Mouse (Mus musculus): ENCODE results near the gene Sltm. TPM values are rescaled to one million over a fixed set of nuclear protein-coding genes. Genes with fewer than 3 reads are reported as not detected.

Gene Sltm
- total and polyA plus RNA-seq, 3 experiments = 37.6 to 94.5 (median 42.4) TPM

DNA sequence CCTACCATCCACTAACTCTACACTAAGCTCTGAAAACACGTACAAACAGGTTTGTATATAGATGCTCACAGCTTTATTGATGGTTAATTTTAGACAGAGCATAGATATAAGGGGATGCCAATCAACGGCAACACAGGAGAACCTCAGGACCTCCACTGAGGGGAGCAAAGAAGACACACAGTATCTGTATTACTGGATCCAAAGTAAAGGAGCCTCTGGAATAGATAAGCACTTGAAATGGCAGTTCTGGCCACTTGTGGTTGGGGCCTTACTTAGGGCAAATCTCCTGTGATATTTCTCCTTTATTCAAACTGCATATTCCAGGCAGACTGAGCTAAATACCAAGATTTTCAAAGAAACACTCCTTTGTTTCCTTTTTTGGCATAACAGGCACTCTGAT, 49.5 kb upstream of the Sltm start:
- Histone ChIP-seq H3K27ac (ENCODE audit: insufficient read depth, low read depth) (no peak overlapping the region), H3K9me3 (replicated peaks; ENCODE audit: low read length) (no peaks in the 10 kb centered on the region), H3K27me3 (replicated peaks) (no peaks in the 10 kb centered on the region), H3K36me3 (replicated peaks in 1 of 2; ENCODE audit: control insufficient read depth in 1 of 2, insufficient read depth in 1 of 2, low read length in 1 of 2) (peaks cover 11 to 60% of the 10 kb centered on the region in 2 experiments), H3K4me3 (replicated peaks in 1 of 3; ENCODE audit: low read depth in 2 of 3, low read length in 2 of 3, poor library complexity in 1 of 3) (no peak overlapping the region), H3K79me2 (replicated peaks; ENCODE audit: control insufficient read depth, extremely low read depth, insufficient read depth, poor library complexity, severe bottlenecking) (peaks cover 46% of the 10 kb centered on the region), H3K4me2 (ENCODE audit: insufficient read depth, low read depth, poor library complexity, severe bottlenecking) (no peak overlapping the region), H3K4me1 (ENCODE audit: control insufficient read depth in 1 of 2, insufficient read depth in 2 of 2) (peaks cover 0 to 27% of the 10 kb centered on the region in 2 experiments; a peak in 2 of 4 replicates), H3K9ac (ENCODE audit: insufficient read depth, low read depth) (no peak overlapping the region)
- in situ Hi-C loops (cut with MboI; ENCODE audit: low pct_ligation_motif_present, low pct_unique_long_range_greater_than_20kb, low sequenced_read_pairs) (no loop called here), dilution Hi-C loops (cut with MboI; ENCODE audit: extremely low pct_ligation_motif_present, extremely low pct_unique_long_range_greater_than_20kb, low sequenced_read_pairs) (no loop called here)
- TF ChIP-seq IRF4 (IDR thresholded peaks at IDR 0.05; ENCODE audit: low read depth, low read length) (no peak), TBP (conservative IDR thresholded peaks at IDR 0.05; ENCODE audit: low read depth, low read length) (no peak), ZNF384 (IDR thresholded peaks at IDR 0.05; ENCODE audit: low read depth, low read length) (no peak), HCFC1 (IDR thresholded peaks at IDR 0.05; ENCODE audit: low read depth, low read length) (no peak), MEF2A (IDR thresholded peaks at IDR 0.05; ENCODE audit: borderline replicate concordance, low read depth, low read length) (no peak), CHD2 (IDR thresholded peaks at IDR 0.05; ENCODE audit: low read length) (no peak), ELF1 (IDR thresholded peaks at IDR 0.05; ENCODE audit: low read depth, low read length) (no peak), RAD21 (IDR thresholded peaks at IDR 0.05; ENCODE audit: low read depth, low read length) (no peak), ETS1 (conservative IDR thresholded peaks at IDR 0.05; ENCODE audit: low read depth, low read length) (no peak), NELFE (IDR thresholded peaks at IDR 0.05; ENCODE audit: low read depth, low read length) (no peak), CHD1 (IDR thresholded peaks at IDR 0.05; ENCODE audit: low read depth, low read length) (no peak), TCF12 (IDR thresholded peaks at IDR 0.05; ENCODE audit: low read depth, low read length) (no peak), MYC (IDR thresholded peaks at IDR 0.05; ENCODE audit: low read depth, low read length) (no peak)
- no peak for DNase-seq (ENCODE audit: extremely low read depth)

DNA sequence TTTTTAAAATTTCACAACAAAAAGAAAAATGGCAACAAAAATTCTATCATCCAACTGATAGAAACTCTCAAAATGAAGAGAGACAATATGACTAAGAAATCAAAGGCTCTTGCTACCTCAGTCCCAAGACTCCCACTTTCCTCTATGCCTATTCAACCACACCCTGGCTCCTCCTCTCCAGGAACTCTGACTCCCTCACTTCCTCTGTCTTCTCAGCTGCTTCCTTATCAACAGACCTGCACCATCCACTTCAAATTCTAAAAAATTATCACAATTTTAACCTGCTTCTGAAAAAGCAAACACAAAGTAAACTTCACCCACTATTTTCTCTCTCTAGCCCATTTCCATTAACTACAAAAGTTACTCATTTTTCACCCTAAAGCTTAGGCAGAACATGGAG, 45.6 kb upstream of the Sltm start:
- H3K4me3 ChIP-seq (replicated peaks in 1 of 3; ENCODE audit: low read depth in 2 of 3, low read length in 2 of 3, poor library complexity in 1 of 3) = no peak overlapping the region
- peaks cover 0 to 32% of the 10 kb centered on the region in 2 experiments; a peak in 2 of 4 replicates for H3K4me1 ChIP-seq (ENCODE audit: control insufficient read depth in 1 of 2, insufficient read depth in 2 of 2)
- H3K79me2 ChIP-seq (replicated peaks; ENCODE audit: control insufficient read depth, extremely low read depth, insufficient read depth, poor library complexity, severe bottlenecking) = peaks cover 67% of the 10 kb centered on the region
- H3K4me2 ChIP-seq (ENCODE audit: insufficient read depth, low read depth, poor library complexity, severe bottlenecking) = no peak overlapping the region
- no peak overlapping the region for H3K27ac ChIP-seq (ENCODE audit: insufficient read depth, low read depth)
- peaks cover 14 to 57% of the 10 kb centered on the region in 2 experiments for H3K36me3 ChIP-seq (replicated peaks in 1 of 2; ENCODE audit: control insufficient read depth in 1 of 2, insufficient read depth in 1 of 2, low read length in 1 of 2)
- H3K9ac ChIP-seq (ENCODE audit: insufficient read depth, low read depth) = no peak overlapping the region
- DNase-seq (ENCODE audit: extremely low read depth) = no peak
- in situ Hi-C loops (cut with MboI; ENCODE audit: low pct_ligation_motif_present, low pct_unique_long_range_greater_than_20kb, low sequenced_read_pairs) (no loop called here), dilution Hi-C loops (cut with MboI; ENCODE audit: extremely low pct_ligation_motif_present, extremely low pct_unique_long_range_greater_than_20kb, low sequenced_read_pairs) (no loop called here)
- TF ChIP-seq ZC3H11A (IDR thresholded peaks at IDR 0.05; ENCODE audit: low read depth, low read length) (no peak), E2F4 (IDR thresholded peaks at IDR 0.05; ENCODE audit: insufficient replicate concordance, low read depth, low read length) (no peak), POLR2AphosphoS2 (IDR thresholded peaks at IDR 0.05; ENCODE audit: low read depth, low read length) (no peak), MYC (IDR thresholded peaks at IDR 0.05; ENCODE audit: low read depth, low read length) (no peak), PAX5 (IDR thresholded peaks at IDR 0.05; ENCODE audit: low read length) (no peak), NRF1 (IDR thresholded peaks at IDR 0.05; ENCODE audit: low read depth, low read length) (no peak), GABPA (IDR thresholded peaks at IDR 0.05; ENCODE audit: insufficient replicate concordance, low read depth, low read length) (no peak), SIN3A (IDR thresholded peaks at IDR 0.05; ENCODE audit: low read length) (no peak), BHLHE40 (IDR thresholded peaks at IDR 0.05; ENCODE audit: low read depth, low read length) (no peak), EP300 (IDR thresholded peaks at IDR 0.05; ENCODE audit: low read length) (no peak), JUND (conservative IDR thresholded peaks at IDR 0.05; ENCODE audit: low read depth, low read length) (no peak), USF2 (conservative IDR thresholded peaks at IDR 0.05; ENCODE audit: low read depth, low read length) (no peak), POLR2A (IDR thresholded peaks at IDR 0.05; ENCODE audit: low read depth, low read length) (no peak), ZKSCAN1 (IDR thresholded peaks at IDR 0.05; ENCODE audit: borderline replicate concordance, low read depth, low read length) (no peak), MAZ (IDR thresholded peaks at IDR 0.05; ENCODE audit: low read depth, low read length) (no peak), ZMIZ1 (IDR thresholded peaks at IDR 0.05; ENCODE audit: low read depth, low read length) (no peak), CTCF (conservative IDR thresholded peaks at IDR 0.05 in 1 of 2, IDR thresholded peaks at IDR 0.05 in 1 of 2; ENCODE audit: low read depth in 2 of 2, low read length in 2 of 2) (no peak), ELF1 (IDR thresholded peaks at IDR 0.05; ENCODE audit: low read depth, low read length) (no peak)
- H3K9me3 ChIP-seq (replicated peaks; ENCODE audit: low read length) = no peaks in the 10 kb centered on the region
- H3K27me3 ChIP-seq (replicated peaks) = no peaks in the 10 kb centered on the region

Measured in CH12.LX (cell line).